Mouse (Mus musculus) intestine, postnatal 0 days (tissue): ENCODE measurements at regions not wholly inside any gene's neighbourhood (a gene's known extent, or its start where the extent isn't known, plus 50 kb on each side); places are given as distances from the start of the nearest gene placed in this dataset.

Experiments
- ATAC-seq: fragments of 200-750 bp; cut with Nextera tagmentation; 2 replicates; pipeline ENCODE4 v1.8.0; 2017; ENCODE audit warnings: mild to moderate bottlenecking, moderate TSS enrichment, moderate library complexity
- H3K27ac ChIP-seq: fragments of 300-500 bp; sonication (generic); 2 replicates; pipeline ENCODE4 v1.5.1; 2014; ENCODE audit warnings: mild to moderate bottlenecking, low read depth, low read length, moderate library complexity
- H3K27me3 ChIP-seq: fragments of 300-500 bp; sonication (generic); replicated peaks from 2 replicates; pipeline ENCODE4 v1.6.1; 2014; ENCODE audit warnings: low read length, mixed read lengths; ENCODE audit not compliant: control insufficient read depth, insufficient read depth
- H3K36me3 ChIP-seq: fragments of 300-500 bp; sonication (generic); 2 replicates; pipeline ENCODE4 v1.6.1; 2014; ENCODE audit warnings: mild to moderate bottlenecking, moderate library complexity; ENCODE audit not compliant: control insufficient read depth, insufficient read depth
- H3K4me1 ChIP-seq: fragments of 300-500 bp; sonication (generic); replicated peaks from 2 replicates; pipeline ENCODE4 v1.6.1; 2014; ENCODE audit warnings: antibody characterized with exemption, low read length, mixed read lengths; ENCODE audit not compliant: control insufficient read depth, insufficient read depth
- H3K4me2 ChIP-seq: fragments of 300-500 bp; sonication (generic); replicated peaks from 2 replicates; pipeline ENCODE4 v1.6.1; 2014; ENCODE audit warnings: low read depth, mild to moderate bottlenecking, moderate library complexity
- H3K4me3 ChIP-seq: fragments of 300-500 bp; sonication (generic); 2 replicates; pipeline ENCODE4 v1.5.1; 2014; ENCODE audit warnings: low read depth, low read length
- H3K9ac ChIP-seq: fragments of 300-500 bp; sonication (generic); 2 replicates; pipeline ENCODE4 v1.6.1; 2014; ENCODE audit warnings: mild to moderate bottlenecking, low read depth, low read length
- H3K9me3 ChIP-seq: fragments of 300-500 bp; sonication (generic); 2 replicates; pipeline ENCODE4 v1.6.1; 2016; ENCODE audit warnings: mixed run types; ENCODE audit not compliant: control insufficient read depth
- CTCF ChIP-seq: sonication (generic); IDR thresholded peaks from 2 replicates; pipeline ENCODE4 v1.5.1; 2016; ENCODE audit warnings: low read depth, mild to moderate bottlenecking, control low read depth, antibody characterized with exemption, moderate library complexity
- WGBS: fragments of 180-500 bp; shearing (Covaris S2); extraction: QIAGEN DNeasy Blood & Tissue Kit; methylation state at CpG from one replicate; pipeline ENCODE4 v1.1.7; 2014; 5-methylcytosine and 5-hydroxymethylcytosine counted together

- no peaks in the 10 kb centered on the region for H3K36me3 ChIP-seq
- H3K4me2 ChIP-seq = no peak overlapping the region
- H3K9me3 ChIP-seq = no peaks in the 10 kb centered on the region
- H3K4me1 ChIP-seq = 0 out of 2 replicates have a peak, but pooled peaks cover 3% of the 10 kb centered on the region
- no peaks in the 10 kb centered on the region for H3K27me3 ChIP-seq
- H3K4me3 ChIP-seq = no peak overlapping the region
- no peak overlapping the region for H3K9ac ChIP-seq
- no peak for ATAC-seq
- WGBS = 57% methylated on average over 1 of the region's 1 CpGs
- no peak for TF ChIP-seq CTCF
- H3K27ac ChIP-seq = no peak overlapping the region
These were observed 79.3 kb upstream of the Tab2 start for GRCm38 (mm10) chr10:8035310-8035709.

- WGBS = 83% methylated on average over 1 of the region's 1 CpGs
These were observed 76.2 kb upstream of the Tab2 start for GRCm38 (mm10) chr10:8032203-8032602.

GRCm38 (mm10) chr10:8028840-8029239 is 72.8 kb upstream of the Tab2 start:
- no peak overlapping the region for H3K9ac ChIP-seq
- H3K4me2 ChIP-seq = no peak overlapping the region
- H3K27me3 ChIP-seq = no peaks in the 10 kb centered on the region
- WGBS = 28% methylated on average over 2 of the region's 2 CpGs
- peak overlapping the region; percentile 31; the same call in 1 of the 2 replicates for H3K27ac ChIP-seq
- H3K4me1 ChIP-seq = no peaks in the 10 kb centered on the region; the same call in none of the 2 replicates
- no peak overlapping the region for H3K4me3 ChIP-seq
- peak; percentile 63; the same call in 1 of the 2 replicates for ATAC-seq
- no peaks in the 10 kb centered on the region for H3K36me3 ChIP-seq
- no peak for TF ChIP-seq CTCF
- H3K9me3 ChIP-seq = no peaks in the 10 kb centered on the region

More at GRCm38 (mm10) chr10:8032203-8032602, 76.2 kb upstream of the Tab2 start:
- Histone ChIP-seq H3K9ac (no peak overlapping the region), H3K4me1 (no peaks in the 10 kb centered on the region; the same call in none of the 2 replicates), H3K4me2 (no peak overlapping the region), H3K27ac (no peak overlapping the region), H3K4me3 (no peak overlapping the region), H3K27me3 (no peaks in the 10 kb centered on the region), H3K36me3 (no peaks in the 10 kb centered on the region), H3K9me3 (no peaks in the 10 kb centered on the region)
- ATAC-seq = no peak
- TF ChIP-seq CTCF = no peak

GRCm38 (mm10) chr10:8027023-8027422 is 71.0 kb upstream of the Tab2 start:
- H3K4me3 ChIP-seq = no peak overlapping the region
- no peak for TF ChIP-seq CTCF
- no peaks in the 10 kb centered on the region for H3K36me3 ChIP-seq
- 9% methylated on average over 6 of the region's 6 CpGs for WGBS
- H3K4me1 ChIP-seq = no peaks in the 10 kb centered on the region; the same call in none of the 2 replicates
- H3K9me3 ChIP-seq = no peaks in the 10 kb centered on the region
- H3K27me3 ChIP-seq = no peaks in the 10 kb centered on the region
- no peak overlapping the region for H3K4me2 ChIP-seq
- ATAC-seq = no peak
- H3K27ac ChIP-seq = no peak overlapping the region
- H3K9ac ChIP-seq = no peak overlapping the region

GRCm38 (mm10) chr10:8023741-8024140 is 67.7 kb upstream of the Tab2 start:
- no peak overlapping the region for H3K27ac ChIP-seq
- no peaks in the 10 kb centered on the region for H3K27me3 ChIP-seq
- H3K4me1 ChIP-seq = no peaks in the 10 kb centered on the region; the same call in 1 of the 2 replicates
- H3K36me3 ChIP-seq = no peaks in the 10 kb centered on the region
- no peak for ATAC-seq
- no peak overlapping the region for H3K9ac ChIP-seq
- H3K9me3 ChIP-seq = no peaks in the 10 kb centered on the region
- H3K4me3 ChIP-seq = no peak overlapping the region
- 95% methylated on average over 2 of the region's 2 CpGs for WGBS
- no peak for TF ChIP-seq CTCF
- H3K4me2 ChIP-seq = no peak overlapping the region

- ATAC-seq = peak; percentile 49; the same call in 1 of the 2 replicates
- Histone ChIP-seq H3K9ac (no peak overlapping the region), H3K27me3 (no peaks in the 10 kb centered on the region), H3K4me1 (no peaks in the 10 kb centered on the region; the same call in 1 of the 2 replicates), H3K27ac (no peak overlapping the region), H3K4me3 (no peak overlapping the region), H3K9me3 (no peaks in the 10 kb centered on the region), H3K4me2 (no peak overlapping the region), H3K36me3 (no peaks in the 10 kb centered on the region)
- no peak for TF ChIP-seq CTCF
- WGBS = 47% methylated on average over 1 of the region's 1 CpGs
These were observed 65.9 kb upstream of the Tab2 start for GRCm38 (mm10) chr10:8021971-8022370.
